Mouse (Mus musculus) liver, embryonic 13.5 days (tissue): ENCODE results near the gene Soat1. TPM values are rescaled to one million over a fixed set of nuclear protein-coding genes. Genes with fewer than 3 reads are reported as not detected.

Source experiments
- ATAC-seq: fragments of 200-750 bp; cut with Nextera tagmentation; 2 replicates; pipeline ENCODE4 v1.8.0; 2017; ENCODE audit warnings: low read depth, mild to moderate bottlenecking, moderate number of reproducible peaks, moderate library complexity
- DNase-seq: peaks from one replicate; pipeline ENCODE4 v3.0.0; 2022
- H3K27ac ChIP-seq: fragments of 300-500 bp; sonication (generic); 2 replicates; pipeline ENCODE4 v1.5.1; 2015; ENCODE audit warnings: moderate library complexity, mild to moderate bottlenecking, inconsistent platforms
- H3K27me3 ChIP-seq: fragments of 300-500 bp; sonication (generic); 2 replicates; pipeline ENCODE4 v1.6.1; 2015; ENCODE audit warnings: mild to moderate bottlenecking, inconsistent platforms
- H3K36me3 ChIP-seq: fragments of 300-500 bp; sonication (generic); 2 replicates; pipeline ENCODE4 v1.6.1; 2015; ENCODE audit warnings: mild to moderate bottlenecking, inconsistent platforms
- H3K4me1 ChIP-seq: fragments of 300-500 bp; sonication (generic); replicated peaks from 2 replicates; pipeline ENCODE4 v1.6.1; 2015; ENCODE audit warnings: inconsistent platforms
- H3K4me2 ChIP-seq: fragments of 300-500 bp; sonication (generic); 2 replicates; pipeline ENCODE4 v1.6.1; 2015; ENCODE audit warnings: inconsistent platforms, mild to moderate bottlenecking, moderate library complexity
- H3K4me3 ChIP-seq: fragments of 300-500 bp; sonication (generic); replicated peaks from 2 replicates; pipeline ENCODE4 v1.5.1; 2015; ENCODE audit warnings: mild to moderate bottlenecking, inconsistent platforms
- H3K9ac ChIP-seq: fragments of 300-500 bp; sonication (generic); 2 replicates; pipeline ENCODE4 v1.6.1; 2015; ENCODE audit warnings: mild to moderate bottlenecking, inconsistent platforms
- H3K9me3 ChIP-seq: fragments of 300-500 bp; sonication (generic); replicated peaks from 2 replicates; pipeline ENCODE4 v1.6.1; 2016; ENCODE audit warnings: inconsistent platforms
- WGBS: fragments of 180-500 bp; shearing (Covaris S2); methylation state at CpG from one replicate; pipeline ENCODE4 v1.1.7; 2015; ENCODE audit not compliant: insufficient replicate concordance; 5-methylcytosine and 5-hydroxymethylcytosine counted together
- polyA plus RNA-seq: library from polyadenylated mRNA; unstranded; fragments of >200 nt; fragmentation: Nextera tagmentation; extraction: Ambion mirVana; gene quantifications from 2 replicates; pipeline ENCODE4 v1.2.1, GENCODE M21; 2015

Soat1 gene
- polyA plus RNA-seq, 1 experiment from 2014 or later: 16.1 TPM

GRCm38 (mm10) chr1:156381217-156381616, 92.9 kb downstream of the Soat1 start:
- no peaks in the 10 kb centered on the region for H3K9me3 ChIP-seq
- H3K9ac ChIP-seq: no peak overlapping the region
- no peaks in the 10 kb centered on the region for H3K36me3 ChIP-seq
- H3K4me2 ChIP-seq: no peak overlapping the region
- no peak overlapping the region for H3K27ac ChIP-seq
- no peak overlapping the region for H3K4me3 ChIP-seq
- 71% methylated on average over 3 of the region's 3 CpGs for WGBS
- ATAC-seq: no peak
- DNase-seq: no peak
- peaks cover 4% of the 10 kb centered on the region for H3K4me1 ChIP-seq
- no peaks in the 10 kb centered on the region for H3K27me3 ChIP-seq

Other genes starting within 250 kb of the Soat1 start
- 0.07 TPM in 2 replicates for gene Tdrd5, start 170.7 kb downstream of the Soat1 start, polyA plus RNA-seq
- not detected in 2 replicates for gene Nphs2, start 163.6 kb downstream of the Soat1 start, polyA plus RNA-seq
- 748 and 750 TPM in 2 replicates for gene Gm2000, start 108.3 kb downstream of the Soat1 start, polyA plus RNA-seq
- gene Axdnd1, start 53.2 kb downstream of the Soat1 start, polyA plus RNA-seq: 0.09 TPM in 1 of 2 replicates, not detected in the other
- 0.30 and 0.51 TPM in 2 replicates for gene Gm10031, start 49.7 kb upstream of the Soat1 start, polyA plus RNA-seq
- 1.3 and 1.5 TPM in 2 replicates for gene Abl2, start 84.5 kb upstream of the Soat1 start, polyA plus RNA-seq
- gene Tor3a, start 200.0 kb upstream of the Soat1 start, polyA plus RNA-seq: 3.4 and 4.6 TPM in 2 replicates
- gene Fam20b, start 244.8 kb upstream of the Soat1 start, polyA plus RNA-seq: 10.0 and 12.0 TPM in 2 replicates